Mouse (Mus musculus) forebrain, embryonic 11.5 days (tissue): ENCODE data around the gene Zfp653. TPM values are rescaled to one million over a fixed set of nuclear protein-coding genes. Genes with fewer than 3 reads are reported as not detected.

Experiments
- ATAC-seq: fragments of 200-750 bp; cut with Nextera tagmentation; replicated peaks from 2 replicates; pipeline ENCODE4 v1.8.0; 2017; ENCODE audit warnings: moderate TSS enrichment; ENCODE audit not compliant: low FRiP score
- DNase-seq: peaks from one replicate; pipeline ENCODE4 v3.0.0-alpha.2; 2017; ENCODE audit warnings: low spot score
- H3K27ac ChIP-seq: fragments of 300-500 bp; sonication (generic); 2 replicates; pipeline ENCODE4 v1.5.1; 2014; ENCODE audit warnings: low read depth, low read length
- H3K27me3 ChIP-seq: fragments of 300-500 bp; sonication (generic); 2 replicates; pipeline ENCODE4 v1.6.1; 2014; ENCODE audit warnings: mild to moderate bottlenecking, low read length, mixed read lengths; ENCODE audit not compliant: control insufficient read depth, insufficient read depth
- H3K36me3 ChIP-seq: fragments of 300-500 bp; sonication (generic); 2 replicates; pipeline ENCODE4 v1.6.1; 2014; ENCODE audit warnings: mild to moderate bottlenecking, low read length, moderate library complexity, mixed read lengths; ENCODE audit not compliant: control insufficient read depth, insufficient read depth
- H3K4me1 ChIP-seq: fragments of 300-500 bp; sonication (generic); replicated peaks from 2 replicates; pipeline ENCODE4 v1.6.1; 2014; ENCODE audit warnings: low read length, mixed read lengths; ENCODE audit not compliant: control insufficient read depth, insufficient read depth
- H3K4me2 ChIP-seq: fragments of 300-500 bp; sonication (generic); 2 replicates; pipeline ENCODE4 v1.6.1; 2014; ENCODE audit warnings: low read depth, mild to moderate bottlenecking, low read length, moderate library complexity, mixed read lengths; ENCODE audit not compliant: severe bottlenecking
- H3K4me3 ChIP-seq: fragments of 300-500 bp; sonication (generic); 2 replicates; pipeline ENCODE4 v1.5.1; 2014; ENCODE audit warnings: low read depth, low read length
- H3K9ac ChIP-seq: fragments of 300-500 bp; sonication (generic); 2 replicates; pipeline ENCODE4 v1.6.1; 2014; ENCODE audit warnings: low read length
- H3K9me3 ChIP-seq: fragments of 300-500 bp; sonication (generic); 2 replicates; pipeline ENCODE4 v1.6.1; 2016; ENCODE audit warnings: low read length, mixed read lengths; ENCODE audit not compliant: control insufficient read depth
- WGBS: fragments of 180-500 bp; shearing (Covaris S2); extraction: QIAGEN DNeasy Blood & Tissue Kit; methylation state at CpG from one replicate; pipeline ENCODE4 v1.1.7; 2014; 5-methylcytosine and 5-hydroxymethylcytosine counted together
- polyA plus RNA-seq: library from polyadenylated mRNA; unstranded; fragments of >200 nt; fragmentation: Nextera tagmentation; extraction: Ambion mirVana; gene quantifications from 2 replicates; pipeline ENCODE4 v1.2.1, GENCODE M21; 2014

The Zfp653 gene
- polyA plus RNA-seq, 1 experiment from 2014 or later, result 11.8 TPM

GRCm38 (mm10) chr9:22030386-22030785, 40.8 kb downstream of the Zfp653 start:
- 91% methylated on average over 9 of the region's 9 CpGs for WGBS

GRCm38 (mm10) chr9:22028467-22028866, 42.7 kb downstream of the Zfp653 start:
- peaks cover 2% of the 10 kb centered on the region; the same call in 1 of the 2 replicates for H3K36me3 ChIP-seq
- H3K9me3 ChIP-seq, result no peaks in the 10 kb centered on the region
- H3K4me1 ChIP-seq, result peaks cover 16% of the 10 kb centered on the region
- ATAC-seq (peak; percentile 77), DNase-seq (peak; percentile 69)
- 0 out of 2 replicates have a peak overlapping the region, but pooled peaks have one; percentile 6 for H3K4me2 ChIP-seq
- no peak overlapping the region for H3K4me3 ChIP-seq
- peak overlapping the region; percentile 26; the same call in 1 of the 2 replicates for H3K27ac ChIP-seq
- H3K9ac ChIP-seq, result no peak overlapping the region
- no peaks in the 10 kb centered on the region for H3K27me3 ChIP-seq
- 23% methylated on average over 7 of the region's 7 CpGs for WGBS

More at GRCm38 (mm10) chr9:22030386-22030785, 40.8 kb downstream of the Zfp653 start:
- Histone ChIP-seq H3K27ac (no peak overlapping the region), H3K27me3 (no peaks in the 10 kb centered on the region), H3K4me2 (no peak overlapping the region), H3K4me3 (no peak overlapping the region), H3K9ac (no peak overlapping the region), H3K4me1 (peaks cover 15% of the 10 kb centered on the region), H3K9me3 (no peaks in the 10 kb centered on the region), H3K36me3 (peaks cover 2% of the 10 kb centered on the region; the same call in 1 of the 2 replicates)
- ATAC-seq, result no peak
- DNase-seq, result no peak

GRCm38 (mm10) chr9:22024592-22024991, 46.6 kb downstream of the Zfp653 start:
- DNase-seq, result no peak
- H3K9ac ChIP-seq, result no peak overlapping the region
- no peak overlapping the region for H3K27ac ChIP-seq
- H3K4me3 ChIP-seq, result no peak overlapping the region
- WGBS, result 68% methylated on average over 8 of the region's 8 CpGs
- no peak overlapping the region for H3K4me2 ChIP-seq
- no peaks in the 10 kb centered on the region for H3K27me3 ChIP-seq
- H3K9me3 ChIP-seq, result no peaks in the 10 kb centered on the region
- peaks cover 16% of the 10 kb centered on the region for H3K4me1 ChIP-seq
- ATAC-seq, result 0 out of 2 replicates have a peak, but pooled peaks have one; percentile 41
- H3K36me3 ChIP-seq, result no peaks in the 10 kb centered on the region

GRCm38 (mm10) chr9:22017208-22017825, 53.9 kb downstream of the Zfp653 start:
- ATAC-seq (no peak), DNase-seq (no peak)
- Histone ChIP-seq H3K27ac (no peak overlapping the region), H3K27me3 (no peaks in the 10 kb centered on the region), H3K4me1 (0 out of 2 replicates have a peak, but pooled peaks cover 4% of the 10 kb centered on the region), H3K9me3 (no peaks in the 10 kb centered on the region), H3K4me3 (no peak overlapping the region), H3K4me2 (no peak overlapping the region), H3K9ac (no peak overlapping the region), H3K36me3 (peaks cover 16% of the 10 kb centered on the region)
- WGBS, result 83% methylated on average over 7 of the region's 7 CpGs

- no peak for DNase-seq
- no peak overlapping the region for H3K9ac ChIP-seq
- no peak overlapping the region for H3K4me3 ChIP-seq
- ATAC-seq, result no peak
- H3K4me2 ChIP-seq, result no peak overlapping the region
- no peaks in the 10 kb centered on the region for H3K9me3 ChIP-seq
- H3K36me3 ChIP-seq, result peaks cover 22% of the 10 kb centered on the region
- H3K4me1 ChIP-seq, result 0 out of 2 replicates have a peak, but pooled peaks cover 4% of the 10 kb centered on the region
- WGBS, result 74% methylated on average over 10 of the region's 10 CpGs
- no peaks in the 10 kb centered on the region for H3K27me3 ChIP-seq
- no peak overlapping the region for H3K27ac ChIP-seq
Observed at GRCm38 (mm10) chr9:22016245-22016644, 54.9 kb downstream of the Zfp653 start.

GRCm38 (mm10) chr9:22012731-22013130, 58.4 kb downstream of the Zfp653 start:
- 94% methylated on average over 13 of the region's 13 CpGs for WGBS
- Histone ChIP-seq H3K27me3 (no peaks in the 10 kb centered on the region), H3K27ac (no peak overlapping the region), H3K9ac (no peak overlapping the region), H3K4me3 (no peak overlapping the region), H3K4me2 (no peak overlapping the region), H3K4me1 (0 out of 2 replicates have a peak, but pooled peaks cover 4% of the 10 kb centered on the region), H3K9me3 (no peaks in the 10 kb centered on the region), H3K36me3 (peaks cover 38% of the 10 kb centered on the region)
- DNase-seq (no peak), ATAC-seq (no peak; the same call in 1 of the 2 replicates)

GRCm38 (mm10) chr9:22011055-22011454, 60.1 kb downstream of the Zfp653 start:
- 89% methylated on average over 5 of the region's 5 CpGs for WGBS

More at GRCm38 (mm10) chr9:22011055-22011454, 60.1 kb downstream of the Zfp653 start:
- Histone ChIP-seq H3K4me1 (0 out of 2 replicates have a peak, but pooled peaks cover 2% of the 10 kb centered on the region), H3K4me2 (no peak overlapping the region), H3K36me3 (peaks cover 38% of the 10 kb centered on the region), H3K9ac (no peak overlapping the region), H3K4me3 (no peak overlapping the region), H3K27ac (no peak overlapping the region), H3K9me3 (no peaks in the 10 kb centered on the region), H3K27me3 (no peaks in the 10 kb centered on the region)
- DNase-seq, result no peak
- ATAC-seq, result no peak
